Mouse (Mus musculus) macrophage (primary cell): ENCODE results near the gene Gskip. TPM values are rescaled to one million over a fixed set of nuclear protein-coding genes. Genes with fewer than 3 reads are reported as not detected.
A peak's percentile ranks its signal among the peaks of the same experiment; 100 is the strongest.

ENCODE experiments used
- H3K27ac ChIP-seq: fragments of 350-480 bp; formaldehyde crosslinking; 2 replicates; pipeline ENCODE4 v1.9.0; 2021
- H3K36me3 ChIP-seq: fragments of 350-480 bp; formaldehyde crosslinking; 2 replicates; pipeline ENCODE4 v1.9.0; 2021; ENCODE audit errors: inconsistent target
- H3K4me3 ChIP-seq: fragments of 350-480 bp; formaldehyde crosslinking; 2 replicates; pipeline ENCODE4 v1.9.0; 2021; ENCODE audit errors: inconsistent target
- H3K79me2 ChIP-seq: fragments of 350-480 bp; formaldehyde crosslinking; 2 replicates; pipeline ENCODE4 v1.9.0; 2021; ENCODE audit errors: inconsistent target
- WGBS: methylation state at CpG from one replicate; pipeline ENCODE4 v1.1.7; 2026; ENCODE audit warnings: inconsistent platforms; ENCODE audit not compliant: missing documents; 5-methylcytosine and 5-hydroxymethylcytosine counted together
- polyA plus RNA-seq: library from polyadenylated mRNA; stranded (reverse); fragments of 250-400 nt; gene quantifications from 3 replicates; pipeline ENCODE4 v1.2.4, GENCODE M21; 2018; ENCODE audit warnings: inconsistent platforms
- total RNA-seq, 78 experiments: library from RNA; depleted of rRNA; stranded (reverse); fragments of 250-400 nt; gene quantifications; 1 replicate in 9 of 78; 2 replicates in 24 of 78; 3 replicates in 43 of 78; 4 replicates in 2 of 78; pipeline ENCODE4 v1.2.4; 2018; ENCODE audit warnings: inconsistent platforms in 56 of 78

The Gskip gene
- total RNA-seq (2018; cell fraction: chromatin; rRNA removed): 10 to 100 TPM in 22 of 26 experiments, 1 to 10 TPM in 4; 4.9 to 39.6 (median 21.3) TPM
- 10 to 100 TPM; 11.5 to 20.1 (median 15.6) TPM for total RNA-seq (2018; cell fraction: cytosol; rRNA removed)
- 10 to 100 TPM in 17 of 26 experiments, 1 to 10 TPM in 9; 5.1 to 37.8 (median 16.9) TPM for total RNA-seq (2018; cell fraction: nucleus; rRNA removed)
- 14.1 to 17.9 TPM (median 17.7 TPM) in 3 replicates for polyA plus RNA-seq

DNA sequence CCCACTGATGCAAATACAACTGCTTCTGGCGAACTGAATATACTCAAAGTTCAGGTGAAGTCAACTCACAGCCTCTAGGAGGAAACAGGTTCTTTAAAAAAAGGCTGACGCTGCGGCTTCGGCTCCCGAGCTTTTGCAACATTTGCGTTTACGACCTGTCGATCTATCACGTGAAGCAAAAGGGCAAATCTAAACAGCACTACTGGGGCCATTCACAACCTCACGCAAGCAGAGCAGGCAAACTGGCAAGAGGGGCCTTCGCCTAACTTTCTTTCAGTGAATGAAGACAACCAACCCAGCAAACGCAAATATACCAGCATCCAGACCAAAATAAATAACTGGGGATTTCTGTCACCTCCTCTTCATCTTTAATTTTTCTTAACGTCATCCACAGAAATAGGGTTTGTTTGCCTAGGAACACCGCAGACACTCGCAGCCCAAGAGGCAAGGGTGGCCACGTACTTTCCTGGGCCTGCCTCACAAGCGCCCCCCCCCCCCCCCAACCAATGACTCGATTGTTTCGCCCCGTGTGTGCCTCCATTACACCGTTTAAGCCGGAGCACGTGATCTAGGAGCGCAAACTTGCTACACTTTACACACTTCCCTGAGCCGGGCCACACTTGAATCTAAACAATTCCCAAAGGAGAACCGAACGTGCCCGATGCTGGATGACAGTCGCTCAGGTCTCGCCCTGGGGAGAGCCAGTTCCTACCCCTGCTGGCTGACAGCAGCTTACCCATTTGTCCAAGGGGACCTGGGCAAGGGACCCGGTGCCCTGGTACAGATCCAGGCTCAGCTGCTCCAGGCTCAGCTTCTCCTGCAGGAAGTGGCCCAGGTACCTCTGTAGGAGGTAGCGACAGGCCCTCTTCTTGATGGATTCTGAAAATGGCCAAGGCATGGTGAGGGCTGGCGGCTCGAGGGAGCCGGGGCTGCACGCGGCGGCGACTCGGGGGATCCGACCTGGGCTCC is at the start of gene Gskip:
Gskip (plus strand) TSS at position 897 of the 969 bp plus-strand sequence.
- under 1% methylated on average over 39 of the region's 41 CpGs for WGBS
- Histone ChIP-seq H3K27ac (peak within 1 kb of the TSS; percentile 62), H3K79me2 (peaks cover 92% of the 10 kb centered on the region), H3K36me3 (no peaks in the 10 kb centered on the region), H3K4me3 (peak within 1 kb of the TSS; percentile 91)

GRCm38 (mm10) chr12:105636551-105636950 is 48.1 kb upstream of the Gskip start:
- Histone ChIP-seq H3K36me3 (peaks cover 92% of the 10 kb centered on the region), H3K27ac (no peak overlapping the region), H3K79me2 (no peaks in the 10 kb centered on the region), H3K4me3 (no peak overlapping the region)
- WGBS: 97% methylated on average over 8 of the region's 9 CpGs

DNA sequence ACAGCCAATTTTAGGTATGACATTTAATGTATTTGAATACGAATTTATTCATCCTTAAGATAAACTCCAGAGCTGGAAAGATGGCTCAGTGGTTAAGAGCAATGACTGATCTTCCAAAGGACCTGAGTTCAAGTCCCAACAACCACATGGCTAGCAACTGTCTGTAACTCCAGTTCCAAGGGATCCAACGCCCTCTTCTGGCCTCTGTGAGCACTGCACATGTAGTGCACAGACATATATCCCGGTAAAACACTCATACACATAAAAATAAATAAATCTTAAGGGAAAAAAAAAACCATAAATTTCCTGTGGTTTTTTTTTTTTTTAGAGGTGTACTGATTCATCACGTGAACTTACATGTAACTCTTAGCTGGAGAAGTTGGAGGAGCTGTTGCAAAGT is 47.1 kb upstream of the Gskip start:
- H3K4me3 ChIP-seq: no peak overlapping the region
- H3K79me2 ChIP-seq: no peaks in the 10 kb centered on the region
- WGBS: 85% methylated on average over 4 of the region's 4 CpGs
- peaks cover 93% of the 10 kb centered on the region for H3K36me3 ChIP-seq
- H3K27ac ChIP-seq: no peak overlapping the region

DNA sequence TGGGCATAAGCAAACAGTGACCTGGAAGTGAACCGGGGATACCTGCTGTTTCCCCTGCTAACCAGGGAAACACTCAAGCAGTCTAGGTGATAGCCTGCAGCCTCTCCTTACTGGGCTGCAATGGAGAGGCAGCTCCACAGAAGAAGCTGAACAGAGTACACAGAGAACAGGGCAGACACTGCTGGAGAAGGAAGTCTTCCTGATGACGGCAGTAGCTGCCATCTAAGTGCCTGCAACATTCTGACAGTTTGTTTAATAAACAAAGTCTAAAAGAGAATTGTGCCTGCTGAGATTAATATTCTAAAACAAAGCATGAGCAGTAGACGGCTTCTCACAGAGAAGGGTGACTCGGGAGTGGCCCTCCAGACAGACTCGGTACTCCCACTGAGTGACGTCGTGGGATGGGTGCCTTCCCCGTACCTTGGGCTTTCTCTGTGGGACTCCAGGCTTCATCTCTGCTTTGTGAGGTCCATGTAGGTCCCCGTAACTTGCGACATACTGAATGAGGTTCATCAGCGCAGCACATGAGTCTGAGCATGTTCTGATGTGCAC is 41.8 kb upstream of the Gskip start:
- H3K27ac ChIP-seq: no peak overlapping the region
- no peak overlapping the region for H3K4me3 ChIP-seq
- WGBS: 92% methylated on average over 10 of the region's 11 CpGs
- H3K79me2 ChIP-seq: no peaks in the 10 kb centered on the region
- peaks cover 97% of the 10 kb centered on the region for H3K36me3 ChIP-seq

DNA sequence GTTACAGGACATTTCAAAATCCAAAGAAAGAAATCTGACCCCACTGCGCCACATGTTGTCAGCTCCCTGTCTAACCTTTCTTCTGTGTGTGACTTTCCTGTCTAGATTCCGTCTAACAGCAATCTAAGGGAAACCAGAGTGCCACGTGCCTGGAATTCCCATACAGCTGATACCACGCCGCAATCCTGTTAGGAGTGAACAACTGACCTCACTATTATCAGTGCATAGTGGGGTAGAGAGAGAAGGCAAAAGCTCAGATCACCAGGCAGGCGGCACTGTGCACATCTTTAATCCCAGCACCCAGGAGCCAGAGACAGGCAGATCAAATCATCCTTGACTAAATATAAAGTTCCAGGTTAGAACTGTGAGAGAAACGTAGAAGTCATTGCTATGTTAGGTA is 28.8 kb upstream of the Gskip start:
- H3K36me3 ChIP-seq: peaks cover 87% of the 10 kb centered on the region
- H3K4me3 ChIP-seq: no peak overlapping the region
- H3K79me2 ChIP-seq: no peaks in the 10 kb centered on the region
- H3K27ac ChIP-seq: no peak overlapping the region
- 95% methylated on average over 7 of the region's 7 CpGs for WGBS

GRCm38 (mm10) chr12:105676274-105676673 is 8.4 kb upstream of the Gskip start:
- Histone ChIP-seq H3K36me3 (peaks cover 13% of the 10 kb centered on the region; the same call in 1 of the 2 replicates), H3K27ac (no peak overlapping the region), H3K4me3 (no peak overlapping the region), H3K79me2 (peaks cover 58% of the 10 kb centered on the region)
- WGBS: 98% methylated on average over 7 of the region's 8 CpGs

- H3K79me2 ChIP-seq: peaks cover 77% of the 10 kb centered on the region
- H3K27ac ChIP-seq: no peak overlapping the region
- no peak overlapping the region for H3K4me3 ChIP-seq
- peaks cover 11% of the 10 kb centered on the region; the same call in 1 of the 2 replicates for H3K36me3 ChIP-seq
- WGBS: 97% methylated on average over 7 of the region's 7 CpGs
Measured at GRCm38 (mm10) chr12:105678211-105678610, 6.4 kb upstream of the Gskip start.

- WGBS: 21% methylated on average over 3 of the region's 3 CpGs
- H3K4me3 ChIP-seq: no peak overlapping the region
- H3K36me3 ChIP-seq: peaks cover 6% of the 10 kb centered on the region; the same call in 1 of the 2 replicates
- H3K79me2 ChIP-seq: peaks cover 82% of the 10 kb centered on the region
- H3K27ac ChIP-seq: no peak overlapping the region
Measured at GRCm38 (mm10) chr12:105678762-105679161, 5.9 kb upstream of the Gskip start.

DNA sequence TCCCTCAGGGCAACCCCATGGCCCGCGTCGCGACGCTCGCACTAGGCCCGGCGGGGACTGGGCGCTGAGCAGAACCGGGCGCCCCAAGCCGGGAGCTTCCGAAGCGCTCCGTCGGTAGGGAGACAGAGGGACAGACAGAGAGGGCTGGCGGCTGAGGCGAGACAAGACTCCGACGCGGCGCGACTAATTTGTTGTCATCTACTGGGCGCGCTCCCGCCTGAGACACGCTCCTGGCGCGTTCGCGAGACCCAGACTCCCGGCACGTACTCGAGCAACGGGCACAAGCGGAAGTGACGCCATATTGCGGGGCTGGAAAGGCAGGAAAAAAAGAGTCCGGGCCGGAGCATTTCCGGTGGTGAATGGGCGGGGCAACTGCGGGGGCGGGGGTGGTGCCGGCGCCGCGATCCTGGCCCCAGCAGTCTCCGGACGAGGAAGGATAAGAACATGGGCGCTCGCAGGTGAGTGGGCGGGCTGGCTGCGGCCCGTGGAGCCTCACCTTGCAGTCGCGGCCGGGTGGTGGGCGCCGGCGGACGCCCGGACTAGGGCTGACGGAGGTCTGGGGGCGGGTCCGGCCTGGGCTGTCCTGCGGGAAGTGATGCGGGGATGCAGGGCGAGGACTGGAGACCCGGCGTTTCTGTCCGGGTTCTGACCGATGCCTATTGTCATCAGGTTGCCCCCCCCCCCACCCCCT is 517 bp downstream of the Gskip start, which contains the start of gene Atg2b:
Atg2b (minus strand) TSS at position 211 of the 691 bp plus-strand sequence.
- under 1% methylated on average over 72 of the region's 73 CpGs for WGBS
- no peaks in the 10 kb centered on the region for H3K36me3 ChIP-seq

DNA sequence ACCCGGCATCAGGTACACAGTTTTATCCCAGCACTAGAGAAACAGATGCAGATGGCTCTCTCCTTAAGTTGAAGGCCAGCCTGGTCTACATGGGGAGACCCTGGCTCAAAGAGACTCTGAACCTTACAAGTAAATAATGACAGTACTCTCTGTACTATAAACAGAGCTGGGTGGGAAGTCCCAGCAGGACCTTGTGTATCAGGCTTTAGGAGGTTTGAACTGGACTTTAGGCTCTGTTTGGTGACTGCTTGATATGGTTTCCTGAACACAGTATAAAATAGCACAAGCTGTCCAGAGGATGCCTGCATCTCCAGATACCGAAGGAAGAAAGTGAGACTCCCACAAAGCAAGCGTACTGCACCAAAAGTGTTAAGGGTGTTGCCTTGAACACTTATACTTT is 2.2 kb downstream of the Gskip start:
- H3K4me3 ChIP-seq: no peak overlapping the region
- peaks cover 5% of the 10 kb centered on the region; the same call in 1 of the 2 replicates for H3K36me3 ChIP-seq
- peaks cover 81% of the 10 kb centered on the region for H3K79me2 ChIP-seq
- H3K27ac ChIP-seq: no peak overlapping the region
- 96% methylated on average over 3 of the region's 3 CpGs for WGBS

More for the DNA sequence above, 517 bp downstream of the Gskip start, which contains the start of gene Atg2b:
- Histone ChIP-seq H3K4me3 (peak within 1 kb of the TSS; percentile 91), H3K27ac (peak within 1 kb of the TSS; percentile 62), H3K79me2 (peaks cover 92% of the 10 kb centered on the region)

DNA sequence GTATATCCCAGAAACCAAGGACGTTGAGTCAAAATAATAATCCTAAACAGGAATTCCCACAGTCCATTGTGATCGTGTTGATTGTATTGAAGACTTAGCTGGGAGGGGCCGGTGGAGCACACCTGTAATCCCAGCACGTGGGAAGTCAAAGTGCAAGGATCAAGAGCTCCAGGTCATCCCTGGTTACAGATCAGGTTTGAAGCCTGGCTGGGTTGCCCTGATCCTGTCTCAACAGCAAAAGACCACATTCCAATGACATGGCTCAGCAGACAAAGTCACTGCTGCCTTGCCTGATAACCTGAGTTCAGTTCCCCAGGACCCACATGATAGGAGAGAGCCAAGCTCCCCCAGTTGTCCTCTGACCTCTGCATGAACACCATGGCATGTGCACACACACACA is 2.8 kb downstream of the Gskip start:
- Histone ChIP-seq H3K27ac (no peak overlapping the region), H3K36me3 (peaks cover 7% of the 10 kb centered on the region; the same call in 1 of the 2 replicates), H3K4me3 (no peak overlapping the region), H3K79me2 (peaks cover 75% of the 10 kb centered on the region)
- WGBS: 91% methylated on average over 4 of the region's 4 CpGs

DNA sequence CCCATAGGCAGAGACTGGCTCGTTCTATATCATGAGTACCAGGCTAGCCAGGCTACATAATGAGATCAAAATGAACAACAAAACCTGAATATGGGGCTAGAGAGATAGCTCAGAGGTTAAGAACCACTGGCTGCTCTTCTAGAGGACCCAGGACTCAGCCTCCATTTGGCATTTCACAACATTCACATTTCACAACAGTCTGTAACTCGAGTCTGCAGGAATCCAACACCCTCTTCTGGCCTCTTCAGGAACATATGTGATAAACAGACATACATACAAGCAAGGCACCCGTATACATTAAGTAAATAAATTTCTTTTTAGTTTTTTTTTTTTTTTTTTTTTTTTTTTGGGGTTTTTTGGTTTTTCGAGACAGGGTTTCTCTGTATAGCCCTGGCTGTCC is 3.9 kb downstream of the Gskip start:
- Histone ChIP-seq H3K4me3 (no peak overlapping the region), H3K27ac (no peak overlapping the region)

DNA sequence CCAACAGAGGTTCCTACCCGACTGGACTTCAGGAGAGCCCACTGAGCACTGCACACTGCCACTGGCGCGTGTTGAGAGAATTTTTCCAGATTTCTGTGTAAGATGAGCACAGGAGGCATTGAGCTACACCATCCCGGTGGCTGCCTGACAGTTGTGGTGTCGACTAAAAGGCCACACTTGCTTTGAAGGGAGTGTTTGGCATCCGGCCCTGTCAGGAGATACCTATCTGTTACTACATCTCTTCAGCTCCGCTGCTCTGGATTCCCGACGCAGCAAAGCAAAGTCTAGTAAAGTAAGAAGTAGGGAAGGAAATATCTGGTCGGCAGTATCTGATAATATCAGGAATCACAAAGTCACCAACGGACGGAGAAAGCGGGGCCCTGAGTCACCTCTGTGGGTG is 4.8 kb downstream of the Gskip start:
- 96% methylated on average over 13 of the region's 13 CpGs for WGBS
- Histone ChIP-seq H3K79me2 (peaks cover 54% of the 10 kb centered on the region), H3K36me3 (peaks cover 7% of the 10 kb centered on the region; the same call in 1 of the 2 replicates), H3K4me3 (no peak overlapping the region), H3K27ac (no peak overlapping the region)

More for the DNA sequence above, 3.9 kb downstream of the Gskip start:
- Histone ChIP-seq H3K79me2 (peaks cover 63% of the 10 kb centered on the region), H3K36me3 (peaks cover 7% of the 10 kb centered on the region; the same call in 1 of the 2 replicates)
- WGBS: 65% methylated on average over 4 of the region's 4 CpGs

DNA sequence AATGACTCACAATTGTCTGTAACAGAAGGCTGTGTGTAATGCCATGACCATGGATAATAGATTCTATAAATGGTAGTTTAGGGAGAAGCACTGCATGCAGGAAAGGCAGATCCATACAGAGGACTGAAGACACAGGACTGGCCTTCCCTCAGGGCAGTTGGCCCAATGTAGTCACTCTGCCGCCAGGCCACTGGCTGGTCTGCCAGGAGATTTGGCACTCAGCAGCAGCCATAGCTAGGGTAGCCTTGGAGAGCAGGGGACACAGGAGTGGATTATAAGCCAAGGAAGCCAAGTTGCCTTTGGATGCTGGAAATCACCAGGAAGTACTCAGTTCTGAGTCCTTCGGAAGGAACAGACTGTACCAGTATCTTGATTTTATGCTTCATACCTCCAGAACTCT is 9.4 kb downstream of the Gskip start:
- no peak overlapping the region for H3K27ac ChIP-seq
- peaks cover 7% of the 10 kb centered on the region; the same call in 1 of the 2 replicates for H3K36me3 ChIP-seq
- H3K79me2 ChIP-seq: peaks cover 17% of the 10 kb centered on the region; the same call in 1 of the 2 replicates
- 93% methylated on average over 2 of the region's 2 CpGs for WGBS
- H3K4me3 ChIP-seq: no peak overlapping the region
